Mouse (Mus musculus) liver, postnatal 0 days (tissue): ENCODE measurements around the gene Pdcd6ip.

Experiments
- CTCF ChIP-seq: sonication (generic); IDR thresholded peaks from 2 replicates; pipeline ENCODE4 v1.5.1; 2016; ENCODE audit warnings: antibody characterized with exemption, low read depth
- EP300 ChIP-seq: IDR thresholded peaks from 2 replicates; pipeline ENCODE4 v1.6.1; 2016; ENCODE audit warnings: antibody characterized with exemption, low read depth, mild to moderate bottlenecking

- TF ChIP-seq CTCF (no peak), EP300 (no peak)
Measured at GRCm38 (mm10) chr9:113650787-113651186, 57.3 kb downstream of the Pdcd6ip start.
